Mouse (Mus musculus) thymus, adult 2 months (tissue): ENCODE results near the gene Lmf1. TPM values are rescaled to one million over a fixed set of nuclear protein-coding genes. Genes with fewer than 3 reads are reported as not detected.

Experiments
- DNase-seq: peaks from one replicate; pipeline ENCODE4 v3.0.0; 2021
- H3K27ac ChIP-seq: fragments of 200-500 bp; 2 replicates; pipeline ENCODE4 v1.5.1; 2012; ENCODE audit warnings: low read length, control low read depth; ENCODE audit not compliant: control insufficient read depth, insufficient read depth
- H3K27me3 ChIP-seq: fragments of 200-500 bp; 2 replicates; pipeline ENCODE4 v1.6.1; 2012; ENCODE audit warnings: mild to moderate bottlenecking, low read length, moderate library complexity, mixed read lengths; ENCODE audit not compliant: control insufficient read depth, insufficient read depth
- H3K36me3 ChIP-seq: fragments of 200-500 bp; 2 replicates; pipeline ENCODE4 v1.6.1; 2012; ENCODE audit warnings: mild to moderate bottlenecking, low read length, moderate library complexity; ENCODE audit not compliant: control insufficient read depth, insufficient read depth
- H3K4me1 ChIP-seq: fragments of 200-500 bp; replicated peaks from 2 replicates; pipeline ENCODE4 v1.6.1; 2012; ENCODE audit warnings: low read length; ENCODE audit not compliant: control insufficient read depth, insufficient read depth
- H3K4me3 ChIP-seq: fragments of 200-500 bp; 2 replicates; pipeline ENCODE4 v1.5.1; 2012; ENCODE audit warnings: mild to moderate bottlenecking, low read length, control low read depth, moderate library complexity; ENCODE audit not compliant: control insufficient read depth, insufficient read depth
- CTCF ChIP-seq: fragments of 200-500 bp; IDR thresholded peaks from 2 replicates; pipeline ENCODE4 v1.5.1; 2012; ENCODE audit warnings: mild to moderate bottlenecking, control low read depth, low read length, moderate library complexity, borderline replicate concordance; ENCODE audit not compliant: control insufficient read depth, poor library complexity, insufficient read depth; ENCODE audit errors: extremely low read depth
- POLR2A ChIP-seq: fragments of 200-500 bp; IDR thresholded peaks from 2 replicates; pipeline ENCODE4 v1.6.1; 2012; ENCODE audit warnings: mild to moderate bottlenecking, low read length, control low read depth, moderate library complexity; ENCODE audit not compliant: control insufficient read depth, poor library complexity, insufficient read depth; ENCODE audit errors: extremely low read depth
- WGBS: fragments of 180-500 bp; shearing (Covaris S2); methylation state at CpG from one replicate; pipeline ENCODE4 v1.1.7; 2018; 5-methylcytosine and 5-hydroxymethylcytosine counted together
- polyA plus RNA-seq: library from polyadenylated mRNA; depleted of rRNA; stranded (reverse); fragments of >200 nt; gene quantifications from 2 replicates; pipeline ENCODE4 v1.2.3, GENCODE M21; 2012; rRNA removed

Lmf1 gene
- polyA plus RNA-seq, 1 experiment = 25.2 TPM

GRCm38 (mm10) chr17:25700863-25701496 lies 122.1 kb downstream of the Lmf1 start:
- H3K4me3 ChIP-seq = no peak overlapping the region
- TF ChIP-seq CTCF = no peak
- TF ChIP-seq POLR2A = no peak
- WGBS = 57% methylated on average over 9 of the region's 9 CpGs
- no peak overlapping the region for H3K27ac ChIP-seq
- DNase-seq = no peak
- H3K27me3 ChIP-seq = no peaks in the 10 kb centered on the region
- no peaks in the 10 kb centered on the region for H3K36me3 ChIP-seq
- no peaks in the 10 kb centered on the region for H3K4me1 ChIP-seq

GRCm38 (mm10) chr17:25709994-25710393 lies 131.1 kb downstream of the Lmf1 start:
- no peak for DNase-seq
- H3K36me3 ChIP-seq = no peaks in the 10 kb centered on the region
- H3K27me3 ChIP-seq = no peaks in the 10 kb centered on the region
- no peak overlapping the region for H3K4me3 ChIP-seq
- TF ChIP-seq POLR2A = no peak
- no peak for TF ChIP-seq CTCF
- WGBS = 97% methylated on average over 2 of the region's 2 CpGs
- H3K4me1 ChIP-seq = no peaks in the 10 kb centered on the region
- H3K27ac ChIP-seq = no peak overlapping the region

- WGBS = 78% methylated on average over 4 of the region's 4 CpGs
- TF ChIP-seq POLR2A (no peak), CTCF (no peak)
Measured at GRCm38 (mm10) chr17:25711136-25711535, 132.3 kb downstream of the Lmf1 start.

More at GRCm38 (mm10) chr17:25711136-25711535, 132.3 kb downstream of the Lmf1 start:
- H3K27ac ChIP-seq = no peak overlapping the region
- DNase-seq = no peak
- H3K4me1 ChIP-seq = no peaks in the 10 kb centered on the region
- no peak overlapping the region for H3K4me3 ChIP-seq
- H3K36me3 ChIP-seq = no peaks in the 10 kb centered on the region
- peaks cover 2% of the 10 kb centered on the region; the same call in 1 of the 2 replicates for H3K27me3 ChIP-seq

Other genes with a start within 250 kb of the Lmf1 start
- 0.44 and 0.61 TPM in 2 replicates for gene Tpsab1, start 233.5 kb upstream of the Lmf1 start, polyA plus RNA-seq
- gene Tpsb2, start 212.8 kb upstream of the Lmf1 start, polyA plus RNA-seq = 4.7 and 7.6 TPM in 2 replicates
- gene Tpsg1, start 209.8 kb upstream of the Lmf1 start, polyA plus RNA-seq = 0.80 and 1.8 TPM in 2 replicates
- 1.5 and 4.3 TPM in 2 replicates for gene Cacna1h, start 145.3 kb upstream of the Lmf1 start, polyA plus RNA-seq
- 0.19 and 0.42 TPM in 2 replicates for gene Tekt4, start 124.5 kb upstream of the Lmf1 start, polyA plus RNA-seq
- not detected in 2 replicates for gene Sstr5, start 81.8 kb upstream of the Lmf1 start, polyA plus RNA-seq
- gene Sox8, start 8.4 kb upstream of the Lmf1 start, polyA plus RNA-seq = 0.94 and 1.0 TPM in 2 replicates
- 0.54 and 1.2 TPM in 2 replicates for gene Gng13, start 138.1 kb downstream of the Lmf1 start, polyA plus RNA-seq
- gene Chtf18, start 148.3 kb downstream of the Lmf1 start, polyA plus RNA-seq = 36.7 and 49.5 TPM in 2 replicates
- gene Rpusd1, start 148.6 kb downstream of the Lmf1 start, polyA plus RNA-seq = 68.6 and 69.2 TPM in 2 replicates
- gene Mslnl, start 157.0 kb downstream of the Lmf1 start, polyA plus RNA-seq = 0.68 and 0.69 TPM in 2 replicates
- gene Msln, start 175.3 kb downstream of the Lmf1 start, polyA plus RNA-seq = 16.4 and 23.6 TPM in 2 replicates
- 29.1 and 33.5 TPM in 2 replicates for gene Narfl, start 194.7 kb downstream of the Lmf1 start, polyA plus RNA-seq
- gene Haghl, start 206.6 kb downstream of the Lmf1 start, polyA plus RNA-seq = 73.9 and 80.3 TPM in 2 replicates
- 0.27 and 0.48 TPM in 2 replicates for gene Ccdc78, start 207.5 kb downstream of the Lmf1 start, polyA plus RNA-seq
- 141 and 162 TPM in 2 replicates for gene Fam173a, start 213.8 kb downstream of the Lmf1 start, polyA plus RNA-seq
- gene AC134908.4, start 216.6 kb downstream of the Lmf1 start, polyA plus RNA-seq = 1.1 TPM in 1 of 2 replicates, not detected in the other
- 171 and 243 TPM in 2 replicates for gene Metrn, start 218.1 kb downstream of the Lmf1 start, polyA plus RNA-seq
- gene Fbxl16, start 230.0 kb downstream of the Lmf1 start, polyA plus RNA-seq = 0.59 and 0.61 TPM in 2 replicates
- gene Wdr24, start 244.5 kb downstream of the Lmf1 start, polyA plus RNA-seq = 86.3 and 89.1 TPM in 2 replicates
- 78.1 and 83.2 TPM in 2 replicates for gene Jmjd8, start 249.8 kb downstream of the Lmf1 start, polyA plus RNA-seq